Mouse (Mus musculus): ENCODE data around the gene Zfp961.
A peak's percentile ranks its signal among the peaks of the same experiment; 100 is the strongest.
"Not testable (repeated sequence)": the region's sequence is repeated elsewhere in the genome, so short reads cannot be mapped to it uniquely, and the experiment has no call there.

The Zfp961 gene

DNA sequence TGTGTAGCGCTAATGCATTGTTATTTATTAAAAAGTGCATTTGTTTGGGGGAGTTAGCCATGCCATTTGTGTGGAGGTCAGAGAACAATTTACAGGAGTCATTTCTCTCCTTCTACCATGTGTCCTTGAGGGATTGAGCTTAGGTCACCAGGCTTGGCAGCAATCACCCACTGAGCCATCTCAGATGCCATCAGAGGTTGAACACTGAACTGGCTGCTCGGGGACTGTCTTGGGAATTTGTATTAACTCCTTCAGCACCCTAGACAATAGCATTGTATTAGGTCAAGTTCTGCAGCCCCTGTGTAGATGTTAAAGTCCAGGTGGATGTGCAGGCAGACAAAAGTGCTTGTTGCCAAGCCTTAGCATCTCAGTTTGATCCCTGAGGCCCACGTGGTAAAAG lies 13.2 kb downstream of the Zfp961 start:
- no peak for DNase-seq

GRCm38 (mm10) chr8:71965166-71965565 lies 14.3 kb downstream of the Zfp961 start:
- no peak for DNase-seq

DNA sequence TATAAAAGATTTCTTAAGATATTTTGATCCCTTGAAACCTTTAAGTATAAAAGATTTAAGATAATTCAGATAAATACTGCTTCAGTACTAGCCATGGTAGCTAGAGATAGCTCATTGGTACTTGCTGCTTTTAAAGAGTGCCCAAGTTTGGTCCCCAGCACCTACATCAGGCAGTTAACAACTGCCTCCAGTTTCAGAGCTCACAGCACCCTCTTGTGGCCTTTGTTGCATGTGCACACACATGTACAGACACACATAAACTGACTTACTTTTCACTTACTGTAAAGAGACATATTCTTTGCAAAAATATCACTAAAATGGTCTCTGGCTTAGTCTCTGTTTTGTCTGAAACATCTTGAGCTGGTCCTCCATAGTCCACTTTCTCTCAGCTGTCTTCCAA lies 15.6 kb downstream of the Zfp961 start:
- no peak for DNase-seq

DNA sequence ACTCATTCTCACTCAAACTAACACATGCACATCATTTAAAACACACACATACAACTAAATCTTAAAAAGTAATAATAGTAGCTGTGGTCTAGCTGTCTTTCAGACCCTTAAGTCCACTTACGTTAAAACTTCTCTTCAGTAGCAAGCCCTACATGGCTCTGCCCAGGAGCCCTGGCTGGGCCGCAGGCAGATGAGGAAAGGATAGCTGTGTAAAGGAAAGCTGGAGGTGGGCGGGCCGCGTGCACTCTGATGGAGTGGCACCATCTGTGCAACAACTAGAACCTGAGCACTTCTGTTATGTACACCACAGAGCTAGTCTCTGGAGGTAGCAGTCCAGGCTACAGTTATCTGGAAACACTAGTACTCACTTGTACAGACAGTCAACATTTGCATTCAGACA lies 16.4 kb downstream of the Zfp961 start:
- no peak for DNase-seq

GRCm38 (mm10) chr8:71968100-71968499 lies 17.3 kb downstream of the Zfp961 start:
- DNase-seq = no peak

GRCm38 (mm10) chr8:71968636-71969035 lies 17.8 kb downstream of the Zfp961 start:
- no peak for DNase-seq

DNA sequence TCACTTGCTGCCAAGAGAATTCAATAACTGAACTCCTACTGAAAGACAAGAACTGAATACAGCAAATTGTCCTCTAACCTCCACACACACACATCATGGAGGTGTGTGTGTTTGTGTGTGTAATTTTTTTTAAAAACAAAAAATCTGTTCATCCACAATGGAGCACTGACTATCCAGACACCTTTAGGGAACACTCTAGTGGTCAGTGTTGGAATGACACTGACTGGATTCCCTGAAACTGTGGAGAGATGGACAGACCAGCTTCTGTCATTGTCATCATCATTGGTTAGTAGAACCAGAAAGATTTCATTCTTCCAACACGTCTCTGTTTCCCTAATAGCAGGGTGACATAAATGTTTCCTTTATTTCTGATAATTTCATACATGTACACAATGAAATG lies 21.1 kb downstream of the Zfp961 start:
- DNase-seq = no peak

GRCm38 (mm10) chr8:71974211-71974610 lies 23.4 kb downstream of the Zfp961 start:
- no peak for DNase-seq

DNA sequence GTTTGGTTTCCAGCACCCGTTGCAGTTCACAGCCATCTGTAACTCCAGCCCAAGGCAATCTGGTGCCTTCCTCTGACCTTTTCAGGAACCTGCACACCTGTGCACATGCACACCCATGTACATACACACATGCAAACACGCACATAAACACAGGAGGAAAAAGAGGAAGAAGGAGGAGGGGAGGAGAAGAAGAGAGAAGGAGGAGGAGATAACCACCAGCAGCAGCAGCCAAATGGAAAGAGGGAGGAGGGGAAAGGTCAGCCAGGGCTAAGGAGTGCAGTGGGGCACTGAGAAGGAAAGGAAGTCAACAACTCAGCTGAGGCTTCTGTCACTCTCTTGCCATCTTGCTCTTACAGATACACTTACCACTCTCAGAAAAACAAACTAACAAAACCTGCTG lies 30.2 kb downstream of the Zfp961 start:
- no peak for DNase-seq

- no peak for DNase-seq
Observed at GRCm38 (mm10) chr8:71981456-71981855, 30.6 kb downstream of the Zfp961 start.

DNA sequence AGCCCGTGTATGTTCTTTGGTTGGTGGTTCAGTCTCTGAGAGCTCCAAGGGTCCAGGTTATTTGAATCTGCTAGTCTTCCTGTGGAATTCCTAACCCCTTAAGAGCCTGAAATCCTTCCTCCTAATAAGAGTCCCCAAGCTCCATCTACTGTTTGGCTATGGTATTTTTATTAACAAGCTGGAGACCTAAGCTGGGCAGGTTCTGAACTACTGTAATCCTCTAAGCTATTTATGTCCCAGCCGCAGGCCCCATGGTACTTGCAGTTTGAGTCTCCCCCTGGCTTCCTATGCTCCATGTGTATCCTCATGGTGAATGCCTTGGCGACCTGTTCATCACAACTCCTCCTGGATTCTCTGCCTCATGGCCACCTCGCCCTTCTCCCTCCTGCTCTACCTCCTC lies 33.8 kb downstream of the Zfp961 start:
- DNase-seq = no peak

DNA sequence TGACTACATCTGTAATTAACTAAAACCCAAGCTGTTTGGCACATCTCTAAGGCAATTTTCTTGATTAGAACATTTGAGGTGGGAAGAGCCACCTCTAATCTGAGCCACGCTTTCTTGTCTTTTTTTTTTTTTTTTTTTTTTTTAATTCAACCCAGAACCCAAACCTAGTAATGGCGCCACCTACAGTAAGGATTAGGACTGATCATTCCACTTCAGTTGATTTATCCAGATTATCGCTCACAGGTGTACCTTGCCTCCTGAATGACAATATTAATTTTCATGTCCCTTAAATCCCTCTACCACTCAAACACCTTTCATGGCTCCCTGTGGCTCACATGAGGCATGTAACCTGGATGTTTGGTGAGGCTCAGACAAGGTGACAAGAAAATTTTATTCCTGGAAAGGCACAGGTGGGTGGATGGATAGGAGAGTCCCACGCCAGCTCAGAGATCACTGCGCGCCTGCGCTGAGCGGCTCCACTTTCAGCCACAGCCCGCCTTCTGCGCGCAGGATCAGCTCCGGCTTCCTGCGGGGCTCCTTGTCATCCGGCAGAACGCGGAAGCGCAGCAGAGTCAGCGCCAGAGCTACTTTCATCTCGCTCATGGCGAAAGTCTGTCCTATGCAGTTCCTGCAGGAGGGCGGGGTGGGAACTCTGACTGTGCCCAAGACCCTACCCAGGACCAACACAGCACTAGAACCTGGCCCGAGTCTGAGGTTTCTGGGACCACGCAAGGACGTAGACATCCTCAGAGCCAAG lies 37.5 kb downstream of the Zfp961 start:
- DNase-seq = peak; percentile 68

- DNase-seq = no peak
Observed at GRCm38 (mm10) chr8:71988867-71989599, 38.2 kb downstream of the Zfp961 start.

DNA sequence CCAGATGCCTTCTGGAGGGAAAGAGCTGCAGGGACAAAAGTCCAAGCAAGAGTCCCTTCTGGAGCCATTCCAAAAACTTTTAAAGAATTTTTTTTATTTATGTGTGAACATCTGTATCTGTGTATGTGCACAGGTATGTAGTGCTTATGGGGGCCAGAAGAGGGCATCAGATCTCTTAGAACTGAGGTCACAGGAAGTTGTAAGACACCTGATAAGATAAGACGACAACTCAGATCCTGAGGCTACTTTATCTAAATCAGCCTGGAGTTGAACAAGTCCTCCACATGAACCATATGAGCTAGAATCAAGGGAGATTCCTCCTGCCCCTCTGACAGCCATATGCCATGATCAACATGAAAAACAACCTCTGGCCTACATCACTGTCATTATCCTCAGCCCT lies 48.6 kb downstream of the Zfp961 start:
- no peak for DNase-seq

- no peak for DNase-seq
Observed at GRCm38 (mm10) chr8:72000223-72000622, 49.4 kb downstream of the Zfp961 start.

DNA sequence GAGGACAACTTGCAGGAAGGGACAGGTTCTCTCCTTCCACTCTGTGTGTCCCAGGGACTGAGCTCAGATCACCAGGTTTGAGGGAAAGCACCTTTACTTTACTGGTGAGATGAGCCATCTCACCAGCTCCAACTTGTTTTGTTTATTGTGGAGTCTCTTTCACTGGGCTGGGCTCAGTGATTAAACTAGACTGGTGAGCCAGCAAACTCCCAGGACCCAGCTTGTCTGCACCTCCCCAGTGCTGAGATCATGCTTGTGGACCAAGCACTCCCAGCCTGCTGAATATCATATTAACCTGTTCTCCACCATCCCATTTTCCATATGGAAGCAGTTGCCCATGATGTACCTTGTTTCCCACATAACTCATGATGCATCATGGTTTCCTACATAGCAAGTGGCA lies 52.1 kb downstream of the Zfp961 start:
- DNase-seq = no peak

DNA sequence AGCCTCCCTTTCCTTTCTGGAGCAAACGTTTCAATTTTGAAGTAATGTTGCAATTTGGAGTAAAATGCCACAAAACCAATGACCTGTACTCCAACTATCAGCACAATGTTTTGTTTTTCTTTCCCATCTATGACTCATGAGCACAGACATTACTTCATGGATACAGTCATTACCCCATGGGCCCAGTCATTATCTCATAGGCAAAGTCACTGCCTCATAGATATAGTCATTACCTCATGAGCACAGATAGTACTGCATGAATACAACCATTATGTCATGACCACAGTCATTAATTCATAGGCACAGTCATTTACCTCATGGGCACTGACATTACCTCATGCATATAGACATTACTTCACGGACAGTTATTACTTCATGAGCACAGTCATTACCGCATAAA lies 55.1 kb downstream of the Zfp961 start:
- DNase-seq = no peak

DNA sequence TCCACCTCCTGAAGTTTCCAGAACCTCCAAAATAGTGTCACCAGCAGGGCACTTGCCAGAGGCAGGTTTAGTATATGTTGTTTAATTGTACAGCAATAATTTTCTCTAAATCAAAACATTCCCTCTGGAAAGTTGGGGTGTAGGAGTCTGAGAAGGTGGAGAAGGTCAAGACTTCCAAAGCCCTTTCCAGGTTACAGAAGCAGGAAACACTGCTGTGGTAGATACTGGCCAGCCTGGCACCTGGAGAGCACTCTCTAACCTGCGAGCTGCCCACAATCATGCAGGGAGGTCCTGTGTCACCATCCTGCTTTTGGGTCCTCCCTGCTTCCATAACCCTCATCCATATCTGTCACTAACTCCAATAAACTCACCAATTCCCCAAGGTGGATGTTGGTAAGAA lies 55.9 kb downstream of the Zfp961 start:
- no peak for DNase-seq

GRCm38 (mm10) chr8:72008134-72008641 lies 57.4 kb downstream of the Zfp961 start:
- DNase-seq = no peak

GRCm38 (mm10) chr8:72009473-72009872 lies 58.6 kb downstream of the Zfp961 start, which contains the start of gene Cyp4f18:
Gene Cyp4f18 (minus strand): TSS chr8:72009626.
- DNase-seq = no peak

GRCm38 (mm10) chr8:72013506-72014228 lies 62.8 kb downstream of the Zfp961 start:
- not testable (repeated sequence) for DNase-seq

GRCm38 (mm10) chr8:72017339-72017738 lies 66.5 kb downstream of the Zfp961 start:
- not testable (repeated sequence) for DNase-seq

- DNase-seq = no peak
Observed at GRCm38 (mm10) chr8:72018141-72018540, 67.3 kb downstream of the Zfp961 start.

GRCm38 (mm10) chr8:72019022-72019421 lies 68.2 kb downstream of the Zfp961 start:
- not testable (repeated sequence) for DNase-seq
